Mouse (Mus musculus) gastrocnemius, postnatal 4 days (tissue): Measurements from ENCODE around the gene Gm28778. TPM values are rescaled to one million over a fixed set of nuclear protein-coding genes. Genes with fewer than 3 reads are reported as not detected.
"Not testable (repeated sequence)": the region's sequence is repeated elsewhere in the genome, so short reads cannot be mapped to it uniquely, and the experiment has no call there.

Experiments
- DNase-seq, 2 experiments: peaks; one replicate each; pipeline ENCODE4 v3.0.0; 2021 to 2022; ENCODE audit warnings: low spot score in 2 of 2, mixed read lengths in 2 of 2
- long read RNA-seq, 2 experiments: library from polyadenylated mRNA; stranded (forward); transcript quantifications; one replicate each; pipeline ENCODE4 v2.0.0; 2021
- total RNA-seq, 2 experiments: library from RNA; stranded (reverse); gene quantifications; 2 replicates each; pipeline ENCODE4 v1.2.3; 2021

Gm28778 gene
- 1 to 10 TPM in 1 of 2 experiments, not detected in 1; 1.1 TPM for total RNA-seq
- long read RNA-seq, experiment 1, partial matches to known transcripts: 0 of 3 reads
- long read RNA-seq, experiment 1, other reads (novel, unspliced or antisense): 3 of 3 reads
- long read RNA-seq, experiment 2, partial matches to known transcripts: 0 of 1 reads
- long read RNA-seq, experiment 2, other reads (novel, unspliced or antisense): 1 of 1 reads

- DNase-seq: peak; percentile 86 to 94
Observed at GRCm38 (mm10) chr1:53296581-53297383, at the start of gene Gm28778, which contains the start of the genes Pms1 and Ormdl1. TSS of gene Gm28778 (plus strand) at chr1:53297111. TSS of gene Pms1 (minus strand) at chr1:53297018. TSS of gene Ormdl1 (plus strand) at chr1:53297095.

- DNase-seq: not testable (repeated sequence)
Observed at GRCm38 (mm10) chr1:53264958-53265612, 31.8 kb upstream of the Gm28778 start.

- DNase-seq: no peak
Observed at GRCm38 (mm10) chr1:53269901-53270300, 27.0 kb upstream of the Gm28778 start.

- DNase-seq: peak in 1 of 2 experiments; percentile 31
Observed at GRCm38 (mm10) chr1:53272646-53273045, 24.3 kb upstream of the Gm28778 start.

- DNase-seq: no peak
Observed at GRCm38 (mm10) chr1:53291197-53291596, 5.7 kb upstream of the Gm28778 start.

GRCm38 (mm10) chr1:53300506-53300905, 3.6 kb downstream of the Gm28778 start:
- no peak for DNase-seq

GRCm38 (mm10) chr1:53312989-53313967, 16.4 kb downstream of the Gm28778 start, which contains the start of gene Osgepl1:
TSS of gene Osgepl1 (plus strand) at chr1:53313624.
- peak; percentile 68 to 87 for DNase-seq

GRCm38 (mm10) chr1:53321662-53322344, 24.9 kb downstream of the Gm28778 start:
- DNase-seq: no peak

- no peak for DNase-seq
Observed at GRCm38 (mm10) chr1:53323254-53323653, 26.3 kb downstream of the Gm28778 start.

- DNase-seq: no peak
Observed at GRCm38 (mm10) chr1:53324277-53324676, 27.4 kb downstream of the Gm28778 start.

- DNase-seq: no peak
Observed at GRCm38 (mm10) chr1:53324827-53325494, 28.1 kb downstream of the Gm28778 start.

GRCm38 (mm10) chr1:53333527-53333926, 36.6 kb downstream of the Gm28778 start:
- DNase-seq: not testable (repeated sequence)

GRCm38 (mm10) chr1:53335465-53335864, 38.6 kb downstream of the Gm28778 start:
- no peak for DNase-seq

GRCm38 (mm10) chr1:53337403-53337802, 40.5 kb downstream of the Gm28778 start:
- not testable (repeated sequence) for DNase-seq

- DNase-seq: no peak
Observed at GRCm38 (mm10) chr1:53341071-53341470, 44.2 kb downstream of the Gm28778 start.

GRCm38 (mm10) chr1:53352327-53353261, 55.7 kb downstream of the Gm28778 start, which contains the start of the genes Asdurf, Gm28551 and Asnsd1:
TSS of gene Asdurf (minus strand) at chr1:53352619.
TSS of gene Gm28551 (minus strand) at chr1:53352667.
TSS of gene Asnsd1 (minus strand) at chr1:53352752.
- DNase-seq: peak; percentile 96

GRCm38 (mm10) chr1:53358988-53359387, 62.1 kb downstream of the Gm28778 start:
- DNase-seq: no peak
